Mouse (Mus musculus): ENCODE measurements around the gene Ccdc162.
"Not testable (repeated sequence)": the region's sequence is repeated elsewhere in the genome, so short reads cannot be mapped to it uniquely, and the experiment has no call there.

Ccdc162 gene

DNA sequence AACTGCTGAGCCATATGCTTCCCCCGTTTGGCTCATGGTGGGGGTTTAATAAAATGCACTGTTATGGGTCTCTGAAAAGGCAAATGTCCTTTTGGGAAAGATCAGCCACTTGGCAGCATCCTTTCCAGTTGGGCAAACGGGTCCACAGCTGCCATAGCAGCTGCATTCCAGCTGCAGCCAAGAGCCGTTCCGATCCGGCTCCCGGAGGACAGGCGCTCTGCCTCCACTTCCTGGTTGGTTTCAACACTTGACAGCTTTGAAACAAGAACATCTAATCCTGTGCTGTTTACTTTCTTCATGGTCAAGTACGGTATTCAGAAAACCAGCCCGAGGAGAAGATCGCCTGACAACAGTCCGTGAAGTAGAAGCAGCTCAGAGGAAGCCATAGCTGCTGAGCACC, 19.4 kb downstream of the Ccdc162 start:
- no peak for DNase-seq (ENCODE audit: low read depth)

DNA sequence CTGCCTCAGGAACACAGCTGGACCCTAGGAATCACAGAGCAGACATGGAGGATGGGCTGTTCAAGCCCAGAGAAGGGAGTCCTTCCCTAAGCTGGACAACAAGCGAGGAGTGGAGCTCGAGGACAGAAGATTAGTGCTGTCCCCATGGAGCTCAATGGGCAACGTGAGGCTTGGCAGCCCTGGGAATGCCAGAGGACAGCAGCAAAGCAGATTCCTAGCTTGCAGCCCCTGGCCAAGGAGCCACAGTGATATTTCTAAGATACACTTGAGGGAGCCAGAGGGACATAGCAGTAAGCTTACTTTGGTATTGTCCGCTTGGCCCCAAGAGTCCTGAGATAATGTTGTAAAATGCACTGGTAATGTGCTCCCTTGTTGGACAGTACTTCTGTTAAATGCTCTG, 25.5 kb downstream of the Ccdc162 start:
- DNase-seq (ENCODE audit: low read depth): no peak

DNA sequence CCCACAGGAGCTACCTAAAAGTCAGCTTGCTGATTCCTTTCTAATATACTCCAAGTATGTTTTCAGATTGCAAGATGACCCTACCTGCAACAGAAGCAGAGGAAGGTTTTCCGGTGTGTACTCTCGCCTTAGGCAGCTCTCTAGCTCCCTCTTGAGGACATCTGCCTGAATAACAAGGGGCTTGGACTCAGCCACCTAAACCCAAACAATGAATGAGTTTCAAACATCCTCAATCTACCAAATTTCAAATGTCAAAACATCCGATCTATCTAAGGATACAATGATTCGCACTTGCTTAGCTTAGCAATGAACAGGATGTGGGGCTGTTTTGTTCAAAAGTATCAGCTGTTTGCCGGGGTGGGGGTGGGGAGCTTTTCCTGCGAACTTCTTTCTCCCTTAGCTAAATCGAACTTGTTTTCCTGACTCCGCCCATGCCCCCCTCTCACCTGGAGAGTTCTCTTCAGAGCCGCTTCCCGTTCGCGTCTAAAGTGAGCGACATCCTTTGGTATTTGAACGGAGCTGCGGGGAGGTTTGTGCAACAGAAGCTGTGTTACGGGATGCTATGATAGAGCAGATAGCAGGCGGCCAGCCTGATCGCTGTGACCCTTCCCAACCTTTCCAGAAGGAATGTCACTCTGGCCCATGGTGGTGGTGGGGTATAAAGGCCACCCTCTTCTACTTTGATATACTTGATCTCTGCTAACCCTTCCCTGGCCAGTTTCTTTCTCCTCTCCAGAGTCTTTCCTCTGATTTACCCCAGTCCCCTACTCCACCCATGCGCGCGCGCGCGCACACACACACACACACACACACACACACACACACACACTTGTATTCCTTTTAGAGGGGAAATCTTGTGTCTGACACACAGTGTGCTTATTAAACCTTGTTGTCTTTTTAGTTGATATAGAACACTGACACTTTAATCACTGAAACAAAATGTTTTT, 26.2 kb downstream of the Ccdc162 start:
- peak; percentile 93 for DNase-seq (ENCODE audit: low read depth)

DNA sequence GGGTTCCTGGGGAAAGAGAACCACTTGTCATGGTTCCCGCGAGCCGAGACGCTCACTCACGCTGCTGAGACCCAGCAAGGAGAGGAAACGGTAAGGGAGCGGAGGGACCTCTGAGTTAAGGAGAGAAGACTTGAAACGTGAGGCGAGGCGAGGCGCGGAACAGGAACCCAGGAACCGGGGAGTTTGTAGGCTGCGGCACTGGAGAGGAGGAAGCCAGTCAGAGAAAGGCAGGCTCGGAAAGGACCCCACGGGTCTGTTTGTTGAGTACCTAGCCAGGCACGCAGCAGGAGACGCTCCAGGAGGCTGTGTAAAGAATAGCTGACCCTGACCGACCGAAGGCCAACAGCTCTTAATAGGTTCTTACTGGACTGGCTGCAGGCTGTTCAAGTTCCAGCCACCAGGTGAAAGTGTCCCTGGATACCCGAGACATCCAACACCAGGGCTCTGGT, 31.9 kb downstream of the Ccdc162 start:
- no peak for DNase-seq (ENCODE audit: low read depth)

DNA sequence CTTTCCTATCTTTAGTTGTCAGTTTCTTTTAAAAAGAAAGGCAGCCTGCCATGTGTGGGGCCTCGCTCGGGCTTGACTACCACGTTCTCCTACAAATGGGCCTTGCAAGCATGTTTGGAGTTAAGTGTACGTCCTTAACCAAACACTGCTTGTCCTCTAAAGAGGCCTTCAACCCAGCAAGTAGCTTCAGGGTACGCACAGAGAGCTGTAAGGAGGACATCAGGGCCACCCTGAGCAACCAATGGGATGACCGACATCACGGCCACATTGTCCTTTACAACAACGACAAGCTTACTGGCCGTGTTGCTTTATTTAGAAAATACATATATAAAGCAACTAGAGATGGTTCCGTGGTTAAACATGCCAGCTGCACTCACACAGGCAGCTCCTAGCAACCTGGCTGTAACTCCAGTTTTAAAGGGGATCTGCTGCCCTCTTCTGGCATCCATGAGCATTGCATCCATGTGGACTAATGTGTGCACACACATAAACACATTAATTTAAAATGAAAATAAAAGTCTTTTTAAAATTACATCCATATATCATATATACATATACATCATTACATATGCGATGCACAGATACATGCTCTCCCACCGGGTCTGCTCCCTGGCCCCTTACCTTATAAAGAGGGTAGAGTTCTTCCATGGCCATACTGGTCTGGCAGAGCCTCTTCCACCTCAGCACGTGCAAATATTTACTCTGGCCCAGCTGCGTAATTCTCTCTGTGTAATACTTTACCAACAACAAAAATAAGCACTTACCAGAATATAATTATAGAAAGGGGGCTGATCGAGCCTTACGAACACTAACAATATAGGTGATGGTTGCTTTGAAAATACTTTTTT, 33.7 kb downstream of the Ccdc162 start:
- DNase-seq (ENCODE audit: low read depth): peak; percentile 93

DNA sequence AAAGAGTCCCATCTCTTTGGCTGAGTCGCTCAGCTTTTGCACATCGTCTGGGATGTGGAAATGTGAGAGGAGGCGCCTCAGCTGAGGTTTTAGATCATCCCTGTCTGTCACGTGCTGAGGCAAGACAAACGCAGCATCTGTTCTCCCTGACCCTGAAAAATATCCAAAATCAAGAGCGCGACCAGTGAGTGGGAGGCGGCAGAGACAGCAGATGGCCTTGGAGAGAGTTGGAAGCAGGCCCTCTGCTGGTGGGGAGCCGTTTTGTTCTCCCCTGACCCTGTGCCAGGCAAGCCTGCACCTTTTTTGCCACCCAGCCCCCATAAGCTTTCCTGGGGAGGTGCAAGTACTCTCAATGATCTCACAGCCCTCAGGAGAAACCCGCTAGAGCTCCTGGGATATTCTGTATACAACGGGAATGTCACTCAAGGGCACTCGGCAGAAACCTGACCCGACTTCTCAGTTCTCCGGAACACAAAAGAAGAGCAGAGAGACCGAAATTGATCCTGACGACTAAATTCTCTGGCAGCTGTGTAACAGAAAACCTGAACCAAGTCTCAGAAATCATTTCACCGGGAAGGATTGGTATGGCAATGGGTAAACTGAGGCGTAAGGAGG, 37.6 kb downstream of the Ccdc162 start:
- peak; percentile 75 for DNase-seq (ENCODE audit: low read depth)

DNA sequence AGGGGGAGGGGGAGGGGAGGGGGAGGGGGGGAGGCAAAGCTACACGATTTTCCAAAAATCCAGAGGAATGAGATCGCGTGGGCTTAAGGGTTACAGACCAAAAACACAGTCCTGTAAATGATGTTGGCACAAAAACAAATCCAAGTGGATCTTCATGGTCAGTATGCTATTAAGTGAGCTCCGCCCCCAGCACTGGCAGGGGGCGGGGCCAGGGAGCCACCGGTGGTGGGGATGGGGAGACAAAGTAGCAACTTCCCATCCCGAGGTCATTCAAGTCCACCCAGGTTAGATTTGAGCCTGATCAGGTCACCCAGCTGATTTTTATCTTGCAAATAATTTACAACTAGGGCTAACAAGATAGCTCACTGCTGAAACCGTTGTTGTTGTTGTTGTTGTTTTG, 39.0 kb downstream of the Ccdc162 start:
- no peak for DNase-seq (ENCODE audit: low read depth)

DNA sequence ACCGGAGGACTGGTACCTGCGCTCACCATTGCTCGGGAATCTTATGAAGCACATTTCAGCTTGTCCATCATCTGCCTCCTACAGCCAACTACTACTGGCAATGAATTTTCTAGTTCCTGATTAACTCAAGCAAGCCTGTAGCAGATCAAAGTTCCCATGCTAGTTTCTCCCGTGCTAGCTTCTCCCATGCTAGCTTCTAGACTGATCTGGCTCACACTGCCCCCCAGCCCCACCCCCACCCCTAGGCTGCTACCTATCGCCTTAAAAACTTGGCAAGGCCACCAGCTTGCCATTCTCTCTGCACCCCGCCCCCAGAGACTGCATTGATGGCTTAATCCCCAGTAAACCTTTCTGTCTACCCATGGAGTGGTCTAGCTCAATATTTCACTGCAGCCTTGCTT, 39.8 kb downstream of the Ccdc162 start:
- no peak for DNase-seq (ENCODE audit: low read depth)

DNA sequence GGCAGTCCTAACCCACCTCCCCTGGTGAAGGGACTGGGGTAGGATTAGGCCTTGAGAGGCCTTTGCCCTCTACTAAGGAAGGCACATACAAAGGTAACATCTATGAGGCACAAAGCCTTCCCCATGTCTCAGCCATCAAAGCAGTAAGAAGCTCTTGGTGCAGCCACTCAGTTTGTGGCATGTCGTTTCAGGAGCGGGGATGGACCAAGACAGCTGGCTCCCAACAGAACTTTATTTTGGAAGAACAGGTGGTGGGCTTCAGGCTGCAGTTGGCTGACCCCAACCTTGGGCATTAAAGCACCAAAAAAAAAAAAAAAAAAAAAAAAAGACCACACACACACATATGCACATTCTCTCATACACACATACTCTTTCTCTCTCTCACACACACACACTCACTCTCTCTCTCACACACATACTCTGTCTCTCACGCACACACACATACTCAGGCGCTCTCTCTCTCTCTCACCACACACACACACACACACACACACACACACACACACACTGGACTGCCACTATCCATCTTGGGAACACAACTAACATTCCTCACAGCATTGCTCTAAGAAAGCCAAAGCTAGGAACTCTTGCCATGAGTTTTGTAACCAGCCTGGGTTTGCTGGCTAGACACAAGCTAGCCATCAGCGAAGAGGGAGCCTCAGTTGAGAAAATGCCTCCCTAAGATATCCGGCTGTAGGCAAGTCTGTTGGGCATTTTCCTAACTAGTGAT, 40.4 kb downstream of the Ccdc162 start:
- no peak for DNase-seq (ENCODE audit: low read depth)

DNA sequence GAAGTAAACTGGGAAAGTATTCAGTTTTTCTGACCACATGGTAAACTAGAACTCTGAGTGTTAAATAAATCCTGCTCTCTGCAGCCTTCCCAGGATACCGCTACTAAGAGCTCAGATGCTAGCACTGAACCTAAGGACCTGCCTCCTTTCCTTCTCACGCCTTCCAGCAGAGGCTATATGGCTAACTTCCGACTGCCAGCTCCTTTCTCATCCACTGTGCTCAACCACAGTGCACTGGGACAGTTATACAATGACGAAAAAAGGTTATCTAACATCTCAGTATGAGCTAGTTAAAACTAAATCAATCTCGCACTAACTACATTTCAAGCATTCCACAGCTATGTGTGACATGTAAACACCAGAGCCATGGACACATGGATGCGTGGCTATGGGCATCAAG, 41.2 kb downstream of the Ccdc162 start:
- DNase-seq (ENCODE audit: low read depth): no peak

DNA sequence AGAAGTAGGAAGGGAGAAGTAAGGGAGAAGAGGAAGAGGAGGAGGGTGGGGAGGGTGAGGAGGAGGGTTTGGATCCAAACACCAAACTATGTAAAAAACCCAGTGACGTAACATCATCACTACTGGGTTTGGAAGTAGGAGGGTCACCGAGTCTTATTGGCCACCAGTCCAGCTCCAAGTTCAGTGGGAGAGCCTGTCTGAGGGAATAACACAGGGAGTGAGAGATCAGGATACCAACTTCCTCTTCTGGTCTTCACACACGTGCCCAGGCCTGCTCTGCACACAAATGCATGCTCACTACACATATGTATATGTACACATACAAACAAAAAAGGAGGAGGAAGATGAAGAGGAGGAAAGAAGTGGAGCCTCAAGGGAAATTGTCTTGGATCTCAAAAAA, 42.1 kb downstream of the Ccdc162 start:
- DNase-seq (ENCODE audit: low read depth): no peak

DNA sequence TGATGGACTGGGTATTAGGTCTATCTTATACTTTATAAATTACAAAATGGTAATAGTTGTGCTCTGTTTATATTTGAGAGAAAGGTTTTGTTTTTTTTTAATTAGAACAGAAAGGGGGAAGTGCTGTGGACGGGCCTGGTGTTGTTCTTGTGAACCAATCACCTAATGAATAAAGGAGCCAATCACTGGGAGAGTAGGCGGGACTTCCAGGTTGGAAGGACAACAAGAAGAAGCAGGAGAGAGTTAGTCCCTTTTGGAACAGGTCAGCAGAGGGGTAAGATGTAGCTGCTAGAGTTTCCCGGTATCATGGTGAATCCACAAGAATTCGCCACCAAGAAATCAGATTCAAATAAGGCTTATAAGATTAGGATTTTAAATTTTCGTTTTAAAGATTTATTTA, 46.2 kb downstream of the Ccdc162 start:
- DNase-seq (ENCODE audit: low read depth): no peak

DNA sequence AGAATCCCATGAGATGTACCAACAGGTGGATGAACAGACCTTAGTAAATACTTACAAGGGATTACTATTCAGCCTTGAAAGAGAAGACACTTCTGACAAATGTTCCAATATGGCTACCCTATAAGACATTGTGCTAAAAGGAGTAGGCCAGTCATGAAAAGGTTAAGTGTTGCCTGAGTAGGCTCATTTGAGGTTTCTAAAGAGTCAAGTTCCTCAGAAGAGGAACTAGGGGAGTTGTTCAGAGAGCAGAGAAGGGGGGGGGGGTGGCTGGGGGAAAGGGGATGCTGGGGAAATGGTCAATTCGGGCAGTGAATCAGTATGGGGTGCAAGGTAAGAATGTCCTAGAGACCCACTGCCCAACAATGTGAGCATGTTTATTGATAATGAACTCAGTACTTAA, 50.9 kb downstream of the Ccdc162 start:
- DNase-seq (ENCODE audit: low read depth): no peak

DNA sequence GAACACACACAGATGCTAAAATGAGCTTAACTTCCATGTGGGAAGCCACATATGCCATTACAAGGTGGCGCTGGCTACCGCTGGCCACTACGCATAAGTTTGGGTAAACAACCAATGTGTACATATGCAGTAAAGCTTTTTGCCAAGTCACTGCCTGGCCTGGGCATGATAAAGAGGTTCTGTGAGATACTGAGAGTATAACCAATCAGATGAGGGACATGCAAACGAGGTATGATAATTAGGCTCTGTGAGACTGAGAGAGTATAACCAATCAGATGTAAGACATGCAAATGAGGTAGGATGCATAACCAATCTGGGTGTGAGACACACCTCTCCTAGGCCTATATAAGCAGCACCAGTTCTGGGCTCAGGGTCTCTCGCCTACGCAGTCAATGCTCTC, 56.8 kb downstream of the Ccdc162 start:
- DNase-seq (ENCODE audit: low read depth): not testable (repeated sequence)

DNA sequence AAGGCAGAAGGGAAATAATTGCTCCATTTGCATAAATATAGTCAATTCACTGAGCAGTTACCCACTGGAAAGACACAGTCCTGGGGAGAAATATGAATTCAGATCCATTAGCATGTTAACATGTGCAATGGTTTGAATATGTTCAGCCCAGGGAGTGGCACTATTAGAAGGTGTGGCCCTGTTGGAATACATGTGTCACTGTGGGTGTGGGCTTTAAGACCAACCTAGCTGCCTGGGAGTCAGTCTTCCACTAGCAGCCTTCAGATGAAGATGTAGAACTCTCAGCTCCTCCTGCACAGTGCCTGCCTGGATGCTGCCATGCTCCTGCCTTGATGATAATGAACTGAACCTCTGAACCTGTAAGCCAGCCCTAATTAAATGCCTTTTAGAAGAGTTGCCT, 60.8 kb downstream of the Ccdc162 start:
- not testable (repeated sequence) for DNase-seq (ENCODE audit: low read depth)

DNA sequence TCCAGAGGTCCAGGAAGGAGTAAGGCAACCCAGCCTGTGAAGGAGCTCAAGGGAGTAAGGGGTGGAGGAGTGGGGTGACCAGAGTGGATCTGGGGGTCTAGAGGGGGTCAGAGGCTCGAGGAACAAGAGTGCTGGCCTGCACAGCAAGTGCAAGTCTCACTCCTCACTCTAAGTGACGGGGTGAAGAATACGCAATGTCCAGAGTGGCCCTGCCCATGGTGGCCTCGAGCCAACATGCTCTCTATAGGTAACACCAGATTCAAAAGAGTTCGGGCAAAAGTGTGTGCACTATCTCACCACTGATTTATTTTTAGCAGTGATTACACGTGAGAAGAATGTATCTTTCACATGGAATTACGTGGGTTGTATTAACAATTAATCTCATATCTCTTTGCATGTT, 63.4 kb downstream of the Ccdc162 start:
- DNase-seq (ENCODE audit: low read depth): no peak

DNA sequence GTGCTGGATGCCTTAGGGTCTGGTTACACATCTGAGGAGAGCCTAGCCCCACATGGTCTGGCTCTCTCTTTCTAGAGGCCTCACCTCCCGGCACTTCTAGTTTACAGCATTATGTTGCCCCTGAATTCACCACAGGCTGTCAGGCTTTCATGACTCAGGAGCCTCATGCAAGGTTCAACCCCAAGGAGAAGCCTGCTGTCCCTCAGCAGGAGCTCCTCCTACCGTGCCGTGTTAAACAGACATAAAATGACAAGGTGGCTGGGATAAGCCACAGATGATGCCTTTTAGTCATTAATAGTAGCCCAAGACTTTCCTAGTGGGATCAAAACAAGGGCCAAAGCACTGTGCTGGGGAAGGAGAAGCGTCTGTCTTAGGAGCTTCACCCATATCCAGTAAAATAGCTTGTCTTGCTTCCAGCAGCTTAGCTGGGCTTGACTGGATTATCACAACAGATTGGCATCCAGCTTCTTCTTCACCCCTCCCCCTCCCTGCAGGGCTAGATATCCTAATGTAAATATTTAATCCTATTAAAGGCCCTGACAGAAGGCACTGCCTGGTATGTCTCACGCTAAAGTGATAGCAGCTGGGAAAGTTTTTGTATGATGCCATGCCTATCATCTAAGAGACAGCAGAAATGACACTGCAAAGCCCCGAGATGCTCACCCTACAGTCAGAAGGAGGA, 64.2 kb downstream of the Ccdc162 start:
- no peak for DNase-seq (ENCODE audit: low read depth)

DNA sequence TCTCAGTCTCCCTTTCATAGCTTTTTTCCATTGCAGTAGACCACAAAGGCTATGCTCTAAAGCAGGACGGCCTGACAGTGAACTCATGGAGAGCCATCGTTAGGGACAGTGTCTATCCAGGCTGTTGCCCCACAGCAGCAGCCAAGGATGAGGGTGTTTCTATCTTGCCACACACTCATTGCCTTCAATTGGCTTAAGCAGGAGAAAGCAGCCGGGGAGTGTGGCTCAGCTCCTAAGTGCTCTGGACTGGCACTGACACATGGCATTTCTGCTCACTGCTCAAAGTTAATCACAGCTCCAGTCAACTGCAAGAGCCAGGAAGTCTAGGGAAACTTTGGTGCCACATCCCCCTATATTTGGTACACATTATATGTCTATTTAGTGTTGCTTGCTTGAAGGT, 64.9 kb downstream of the Ccdc162 start:
- DNase-seq (ENCODE audit: low read depth): no peak

DNA sequence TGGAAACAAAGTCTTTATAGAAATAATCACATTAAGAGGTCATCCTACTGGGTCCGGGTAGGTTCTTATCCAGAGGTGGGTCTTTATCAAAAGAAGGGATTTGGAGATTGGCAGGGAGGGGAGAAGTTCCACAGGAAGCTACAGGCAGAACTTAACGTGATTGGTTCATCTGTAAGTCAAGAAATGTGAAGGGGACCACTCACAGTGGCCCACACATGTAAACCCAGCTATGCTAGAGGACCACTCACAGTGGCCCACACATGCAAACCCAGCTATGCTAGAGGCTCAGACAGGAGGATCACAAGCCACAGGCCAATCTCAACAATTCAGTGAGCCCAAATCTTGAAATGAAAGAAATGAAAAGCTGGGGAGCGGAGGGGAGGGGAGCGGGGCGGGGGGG, 67.2 kb downstream of the Ccdc162 start:
- no peak for DNase-seq (ENCODE audit: low read depth)

DNA sequence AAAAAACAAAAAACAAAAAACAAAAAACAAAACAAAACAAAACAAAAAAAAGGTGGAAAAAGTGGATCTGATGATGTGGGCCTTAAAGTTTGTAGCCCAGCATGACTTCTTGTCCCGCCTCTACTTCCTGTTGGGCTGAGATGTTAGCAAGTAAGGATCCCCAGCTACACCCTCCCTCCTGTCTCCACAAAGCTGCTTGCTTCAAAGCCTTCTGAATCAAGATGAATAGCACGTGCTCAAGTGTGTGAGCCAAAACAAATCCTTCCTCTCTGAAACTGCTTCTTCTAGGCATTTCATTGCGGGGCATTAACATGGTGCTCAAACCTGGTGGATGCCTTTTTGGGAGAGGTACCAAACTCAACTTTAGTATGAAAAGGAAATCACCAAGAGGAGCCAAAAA, 77.7 kb downstream of the Ccdc162 start:
- DNase-seq (ENCODE audit: low read depth): peak; percentile 74

All from naive thymus-derived CD4-positive, alpha-beta T cell, adult 2 months (primary cell).